Mouse (Mus musculus) midbrain, embryonic 10.5 days (tissue): ENCODE measurements at regions not wholly inside any gene's neighbourhood (a gene's known extent, or its start where the extent isn't known, plus 50 kb on each side); places are given as distances from the start of the nearest gene placed in this dataset.

Experiments used
- DNase-seq: peaks from one replicate; pipeline ENCODE4 v3.0.0-alpha.2; 2017; ENCODE audit warnings: low spot score
- H3K27ac ChIP-seq: fragments of 300-500 bp; sonication (generic); replicated peaks from 2 replicates; pipeline ENCODE4 v1.5.1; 2016; ENCODE audit warnings: mild to moderate bottlenecking
- H3K27me3 ChIP-seq: fragments of 300-500 bp; sonication (generic); 2 replicates; pipeline ENCODE4 v1.6.1; 2016; ENCODE audit warnings: low read depth, mild to moderate bottlenecking; ENCODE audit not compliant: poor library complexity, severe bottlenecking
- H3K36me3 ChIP-seq: fragments of 300-500 bp; sonication (generic); 2 replicates; pipeline ENCODE4 v1.6.1; 2016; ENCODE audit warnings: mild to moderate bottlenecking, moderate library complexity
- H3K4me1 ChIP-seq: fragments of 300-500 bp; sonication (generic); 2 replicates; pipeline ENCODE4 v1.6.1; 2016
- H3K4me3 ChIP-seq: fragments of 300-500 bp; sonication (generic); 2 replicates; pipeline ENCODE4 v1.5.1; 2016; ENCODE audit warnings: mild to moderate bottlenecking, moderate library complexity
- H3K9me3 ChIP-seq: fragments of 300-500 bp; sonication (generic); replicated peaks from 2 replicates; pipeline ENCODE4 v1.6.1; 2016; ENCODE audit warnings: mild to moderate bottlenecking
- WGBS: fragments of 180-500 bp; shearing (Covaris S2); methylation state at CpG from one replicate; pipeline ENCODE4 v1.1.7; 2016; 5-methylcytosine and 5-hydroxymethylcytosine counted together

DNA sequence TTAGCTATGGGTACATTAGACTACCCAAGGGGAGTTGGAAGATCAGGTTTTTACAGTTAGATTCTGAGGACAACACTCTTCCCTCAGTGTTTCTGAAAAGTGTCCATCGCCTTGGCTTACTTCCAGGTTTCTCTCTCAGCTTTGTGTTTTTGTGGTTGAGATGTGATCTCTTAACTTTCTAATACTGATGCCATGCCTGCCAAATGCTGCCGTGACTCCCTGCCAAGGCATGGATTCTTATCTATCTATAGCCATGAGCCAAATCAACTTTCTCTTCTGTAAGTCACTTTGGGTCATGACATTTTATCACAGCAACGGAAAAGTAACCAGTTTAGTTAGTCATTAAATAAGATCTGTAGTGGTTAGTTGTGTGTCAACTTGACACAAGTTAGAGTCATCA lies 213.2 kb upstream of the 1810046K07Rik start:
- no peak for DNase-seq
- no peak overlapping the region for H3K4me3 ChIP-seq
- no peaks in the 10 kb centered on the region for H3K4me1 ChIP-seq
- H3K9me3 ChIP-seq: no peaks in the 10 kb centered on the region
- no peaks in the 10 kb centered on the region for H3K36me3 ChIP-seq
- no peak overlapping the region for H3K27ac ChIP-seq
- no peaks in the 10 kb centered on the region for H3K27me3 ChIP-seq
- 91% methylated on average over 3 of the region's 3 CpGs for WGBS

DNA sequence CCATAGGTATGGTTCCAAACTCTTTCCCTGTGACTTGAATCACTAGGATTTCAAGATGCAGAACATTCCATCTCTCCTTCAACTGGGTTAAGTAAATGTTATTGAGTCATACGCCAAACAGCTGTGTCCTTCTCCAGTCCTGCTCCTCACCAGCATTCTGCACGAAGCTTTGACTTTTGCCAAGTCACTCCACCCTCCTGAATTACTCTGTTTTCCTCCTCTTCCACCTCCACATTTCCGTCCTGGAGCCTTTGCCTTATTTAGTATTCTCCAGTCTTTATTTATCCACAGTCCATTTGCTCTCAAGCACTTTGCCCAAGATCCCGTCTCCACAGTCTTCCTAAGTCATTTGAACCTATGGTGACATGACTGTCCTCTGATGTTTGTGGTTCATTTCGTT lies 193.1 kb upstream of the Arhgap20 start:
- Histone ChIP-seq H3K27ac (no peak overlapping the region), H3K4me3 (no peak overlapping the region), H3K9me3 (no peaks in the 10 kb centered on the region), H3K27me3 (no peaks in the 10 kb centered on the region), H3K4me1 (no peaks in the 10 kb centered on the region), H3K36me3 (no peaks in the 10 kb centered on the region)
- no peak for DNase-seq
- WGBS: 86% methylated on average over 5 of the region's 5 CpGs

DNA sequence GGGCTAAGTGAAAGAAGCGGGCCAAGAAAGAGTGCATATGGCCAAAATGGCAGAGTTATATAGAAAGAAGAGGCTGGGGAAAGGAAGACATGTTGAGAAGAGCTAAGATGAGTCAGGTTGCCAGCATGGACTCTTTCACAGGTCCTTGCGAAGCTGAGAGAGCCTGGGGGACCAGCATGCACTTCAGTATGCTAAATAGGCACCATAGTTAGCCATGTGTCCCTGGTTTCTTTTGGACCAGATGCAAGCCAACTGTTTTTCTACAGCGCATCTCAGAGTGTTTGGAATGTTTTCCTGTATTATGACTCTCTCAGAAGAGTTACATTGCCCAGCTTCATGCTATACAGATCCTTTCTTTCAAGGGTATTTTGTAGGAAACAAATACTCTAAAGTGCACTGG lies 183.5 kb upstream of the Arhgap20 start:
- no peaks in the 10 kb centered on the region for H3K36me3 ChIP-seq
- H3K4me3 ChIP-seq: no peak overlapping the region
- H3K27ac ChIP-seq: no peak overlapping the region
- H3K27me3 ChIP-seq: no peaks in the 10 kb centered on the region
- H3K9me3 ChIP-seq: no peaks in the 10 kb centered on the region
- DNase-seq: no peak
- 90% methylated on average over 3 of the region's 3 CpGs for WGBS
- H3K4me1 ChIP-seq: no peaks in the 10 kb centered on the region

DNA sequence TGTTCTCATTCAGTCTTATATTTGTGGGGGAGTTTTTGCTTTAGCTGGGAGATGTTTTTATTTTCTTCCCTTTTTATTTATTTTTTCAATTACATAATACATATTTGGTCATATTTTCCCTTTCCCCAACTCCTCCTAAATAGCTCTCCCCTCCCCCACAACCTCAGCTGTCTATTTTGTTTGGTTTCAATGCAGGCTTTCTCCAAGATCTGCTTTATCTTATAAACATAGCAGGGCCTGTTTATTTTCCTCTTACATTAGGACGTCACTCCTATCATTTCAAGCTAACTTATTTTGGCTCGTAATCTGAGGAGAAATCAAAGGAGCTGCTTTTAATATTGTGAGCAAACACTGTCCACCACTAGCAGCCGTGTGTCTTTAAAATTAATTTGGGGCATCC lies 171.4 kb upstream of the Arhgap20 start:
- no peak for DNase-seq
- no peaks in the 10 kb centered on the region for H3K9me3 ChIP-seq
- no peak overlapping the region for H3K27ac ChIP-seq
- H3K4me1 ChIP-seq: no peaks in the 10 kb centered on the region
- H3K27me3 ChIP-seq: no peaks in the 10 kb centered on the region
- H3K36me3 ChIP-seq: no peaks in the 10 kb centered on the region
- no peak overlapping the region for H3K4me3 ChIP-seq
- 79% methylated on average over 3 of the region's 3 CpGs for WGBS

DNA sequence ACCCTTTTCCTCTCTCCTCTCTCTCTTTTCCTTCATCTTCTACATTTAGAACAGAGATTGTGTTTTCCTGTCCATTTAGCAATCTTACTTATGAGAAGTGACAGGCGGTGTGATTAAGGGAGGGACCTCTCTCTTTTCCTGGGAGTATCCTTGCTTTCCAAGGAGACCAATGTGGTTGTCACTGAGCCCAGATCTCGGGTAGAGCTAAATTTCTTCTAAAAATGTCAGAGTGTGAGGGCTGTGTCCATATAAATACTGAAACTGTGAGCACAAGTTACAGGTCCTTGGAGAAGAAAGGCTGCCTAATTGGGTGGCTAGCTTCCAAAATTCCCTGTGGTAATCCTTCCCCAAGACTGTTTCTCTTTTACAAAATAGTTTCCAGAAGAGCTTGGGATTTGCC lies 166.4 kb upstream of the Arhgap20 start:
- DNase-seq: no peak
- Histone ChIP-seq H3K4me3 (no peak overlapping the region), H3K9me3 (no peaks in the 10 kb centered on the region), H3K36me3 (no peaks in the 10 kb centered on the region), H3K27me3 (no peaks in the 10 kb centered on the region), H3K4me1 (no peaks in the 10 kb centered on the region), H3K27ac (no peak overlapping the region)
- WGBS: 74% methylated on average over 2 of the region's 2 CpGs

DNA sequence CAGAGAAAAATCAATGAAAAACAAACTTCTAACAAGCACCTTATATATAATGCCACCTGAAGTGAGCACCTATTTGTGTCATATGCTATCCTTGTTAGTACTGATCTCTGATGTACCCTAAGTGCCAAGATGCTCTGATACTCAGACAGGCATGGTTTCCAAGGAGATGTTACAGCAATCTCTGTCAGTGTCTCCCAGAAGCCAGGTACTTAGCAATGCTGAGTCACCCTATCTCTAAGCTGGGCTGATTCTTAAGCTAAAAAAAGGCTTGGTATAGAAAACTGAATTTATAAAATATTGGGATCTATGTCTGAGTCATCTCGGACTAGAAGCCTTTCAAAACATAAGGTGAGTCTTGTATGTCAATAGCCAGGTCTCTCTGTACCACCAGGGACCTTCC lies 157.0 kb upstream of the Arhgap20 start:
- Histone ChIP-seq H3K27me3 (no peaks in the 10 kb centered on the region), H3K27ac (no peak overlapping the region), H3K4me3 (no peak overlapping the region), H3K4me1 (no peaks in the 10 kb centered on the region), H3K9me3 (no peaks in the 10 kb centered on the region), H3K36me3 (no peaks in the 10 kb centered on the region)
- no peak for DNase-seq
- WGBS: 60% methylated on average over 1 of the region's 1 CpGs

DNA sequence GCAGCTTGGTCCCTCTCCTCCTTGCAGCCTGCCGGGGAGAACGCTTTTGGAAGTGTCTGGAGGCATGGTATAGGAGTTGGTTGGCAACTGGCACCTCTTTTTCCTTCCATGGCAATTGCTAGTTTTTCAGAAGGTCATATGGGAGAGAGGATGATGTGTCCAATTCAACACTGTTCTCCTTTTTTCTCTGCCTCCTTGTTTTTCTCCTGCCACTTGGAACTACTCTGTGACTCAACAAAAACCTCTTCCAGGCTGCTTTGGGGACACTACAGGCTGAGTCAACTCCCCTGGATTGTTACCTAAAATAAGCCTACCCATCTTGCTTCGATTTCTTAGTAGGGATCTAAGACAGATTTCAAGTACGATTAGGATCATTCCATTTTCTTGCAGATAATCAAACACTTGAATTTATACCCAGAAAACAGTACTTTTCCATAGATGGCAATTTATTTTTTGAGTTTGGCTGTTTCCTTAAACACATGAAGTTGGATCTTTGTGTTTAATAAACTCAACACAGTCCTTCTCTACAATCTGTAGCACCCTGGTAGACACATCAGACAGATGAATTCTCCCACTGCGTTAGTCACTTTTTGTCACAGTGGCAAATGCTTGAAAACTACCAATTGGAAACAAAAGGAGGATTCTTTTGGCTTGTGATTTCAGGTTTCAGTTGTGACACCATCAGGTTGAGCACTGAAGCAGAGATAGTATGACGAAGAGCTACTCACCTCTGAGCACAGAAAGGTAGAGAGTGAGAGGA lies 156.3 kb upstream of the Arhgap20 start:
- Histone ChIP-seq H3K4me1 (no peaks in the 10 kb centered on the region), H3K27ac (no peak overlapping the region), H3K9me3 (no peaks in the 10 kb centered on the region), H3K36me3 (no peaks in the 10 kb centered on the region), H3K27me3 (no peaks in the 10 kb centered on the region), H3K4me3 (no peak overlapping the region)
- 91% methylated on average over 6 of the region's 6 CpGs for WGBS
- DNase-seq: no peak

DNA sequence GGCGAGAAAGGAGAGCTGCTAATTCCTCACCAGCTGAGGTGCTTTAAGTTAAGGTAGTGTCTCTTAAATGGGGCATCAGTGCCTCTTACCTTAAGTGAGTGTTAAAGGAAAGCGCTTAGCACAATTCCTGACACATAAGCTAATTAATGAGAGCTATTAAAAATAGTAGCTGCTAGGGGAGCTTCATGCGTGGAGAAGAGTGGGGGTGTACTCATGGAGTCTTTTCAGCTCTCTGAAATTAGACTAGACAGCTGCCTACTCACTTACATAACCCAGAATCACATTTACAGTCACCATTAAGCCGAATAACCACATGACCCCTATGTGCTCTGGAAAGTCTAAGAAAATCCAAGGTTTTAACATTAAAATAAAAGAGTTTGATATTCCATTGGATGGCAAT lies 139.0 kb upstream of the Arhgap20 start:
- Histone ChIP-seq H3K4me3 (no peak overlapping the region), H3K4me1 (no peaks in the 10 kb centered on the region), H3K36me3 (no peaks in the 10 kb centered on the region), H3K27me3 (no peaks in the 10 kb centered on the region), H3K9me3 (no peaks in the 10 kb centered on the region), H3K27ac (no peak overlapping the region)
- DNase-seq: no peak
- 88% methylated on average over 4 of the region's 4 CpGs for WGBS

DNA sequence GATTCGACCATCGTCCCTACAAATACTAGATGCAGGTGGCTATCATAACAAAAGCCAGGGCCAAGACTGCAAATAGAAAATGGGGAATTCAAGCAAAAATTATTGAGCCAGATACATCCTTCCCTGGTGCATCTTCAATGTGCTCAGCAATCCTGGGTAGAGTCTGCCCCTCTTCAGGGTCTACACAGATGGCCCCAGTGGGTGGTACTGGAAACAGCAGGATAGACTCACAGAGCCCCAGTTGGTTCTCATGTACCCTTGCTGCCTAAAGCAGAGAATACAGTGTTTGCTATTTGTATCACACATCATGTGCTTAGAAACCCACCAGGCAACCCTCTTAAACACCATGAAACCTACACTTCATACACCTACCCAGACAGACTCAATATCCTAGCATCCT lies 129.0 kb upstream of the Arhgap20 start:
- Histone ChIP-seq H3K27me3 (no peaks in the 10 kb centered on the region), H3K4me1 (no peaks in the 10 kb centered on the region), H3K27ac (no peak overlapping the region), H3K4me3 (no peak overlapping the region), H3K9me3 (no peaks in the 10 kb centered on the region), H3K36me3 (no peaks in the 10 kb centered on the region)
- WGBS: 95% methylated on average over 2 of the region's 2 CpGs
- DNase-seq: no peak

DNA sequence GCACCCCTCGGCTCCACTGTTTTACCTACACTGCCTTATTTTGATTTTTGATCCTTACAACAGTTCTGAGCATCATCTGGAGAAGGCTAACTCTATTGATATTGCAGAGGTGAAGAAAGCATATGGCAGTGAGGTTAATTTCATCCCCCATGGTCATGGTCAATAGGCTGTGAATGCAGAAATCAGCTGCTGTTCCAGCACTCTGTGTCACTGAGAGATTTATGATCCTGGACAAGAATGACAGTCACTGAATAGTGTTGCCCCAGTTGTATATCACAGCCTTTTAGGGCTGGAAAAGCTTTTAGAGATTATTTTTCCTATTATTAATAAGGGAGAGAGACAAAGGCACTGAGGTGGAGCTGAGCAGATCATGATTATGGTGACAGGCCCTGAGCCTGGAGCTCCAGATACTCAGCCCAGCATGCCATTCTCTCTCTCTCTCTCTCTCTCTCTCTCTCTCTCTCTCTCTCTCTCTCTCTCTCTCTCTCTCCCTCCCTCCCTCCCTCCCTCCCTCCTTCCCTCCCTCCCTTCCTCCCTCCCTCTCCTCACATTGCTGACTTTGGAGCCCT lies 128.5 kb upstream of the Arhgap20 start:
- H3K27ac ChIP-seq: no peak overlapping the region
- 90% methylated on average over 1 of the region's 1 CpGs for WGBS
- no peaks in the 10 kb centered on the region for H3K36me3 ChIP-seq

DNA sequence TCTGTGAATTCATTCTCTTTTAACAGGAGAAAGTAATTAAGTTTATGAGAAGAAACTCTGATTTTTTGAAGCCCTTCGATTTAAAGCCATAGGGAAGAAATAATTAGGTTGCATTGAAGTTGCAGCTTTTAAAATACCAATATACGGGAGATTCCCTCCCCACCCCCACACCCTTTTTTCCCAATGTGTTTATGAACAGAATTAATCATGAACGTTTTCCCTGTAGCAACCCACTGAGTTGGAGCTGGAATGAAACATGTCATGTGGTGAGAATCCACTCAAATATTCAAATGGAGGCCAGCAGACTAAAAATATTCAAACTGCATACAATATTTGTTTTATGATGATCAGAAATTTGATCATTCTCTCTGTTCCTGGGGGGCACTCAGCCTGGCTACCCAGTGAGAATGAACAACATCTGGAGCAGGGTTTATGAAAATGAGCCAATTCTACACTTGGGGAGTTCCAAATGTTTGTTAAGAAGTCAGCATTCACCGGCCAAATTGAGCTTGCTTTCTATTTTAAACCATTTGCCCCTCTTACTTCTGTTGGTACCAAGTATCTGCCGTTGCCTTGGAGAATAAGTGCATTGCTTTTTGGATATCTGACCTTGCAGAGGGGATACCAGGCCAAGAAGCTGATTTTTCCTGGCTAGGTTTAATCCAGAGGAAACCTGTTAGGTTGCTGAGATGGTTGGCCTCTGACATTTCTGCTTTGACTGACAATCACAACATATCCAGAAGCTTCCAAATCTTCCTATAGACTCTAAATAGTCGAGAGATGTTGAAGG lies 127.8 kb upstream of the Arhgap20 start:
- Histone ChIP-seq H3K4me3 (no peak overlapping the region), H3K27me3 (no peaks in the 10 kb centered on the region), H3K36me3 (no peaks in the 10 kb centered on the region), H3K27ac (no peak overlapping the region), H3K4me1 (no peaks in the 10 kb centered on the region), H3K9me3 (no peaks in the 10 kb centered on the region)
- DNase-seq: no peak
- 69% methylated on average over 6 of the region's 6 CpGs for WGBS

More for the DNA sequence above, 128.5 kb upstream of the Arhgap20 start:
- no peaks in the 10 kb centered on the region for H3K27me3 ChIP-seq
- DNase-seq: no peak
- no peaks in the 10 kb centered on the region for H3K4me1 ChIP-seq
- no peak overlapping the region for H3K4me3 ChIP-seq
- H3K9me3 ChIP-seq: no peaks in the 10 kb centered on the region

DNA sequence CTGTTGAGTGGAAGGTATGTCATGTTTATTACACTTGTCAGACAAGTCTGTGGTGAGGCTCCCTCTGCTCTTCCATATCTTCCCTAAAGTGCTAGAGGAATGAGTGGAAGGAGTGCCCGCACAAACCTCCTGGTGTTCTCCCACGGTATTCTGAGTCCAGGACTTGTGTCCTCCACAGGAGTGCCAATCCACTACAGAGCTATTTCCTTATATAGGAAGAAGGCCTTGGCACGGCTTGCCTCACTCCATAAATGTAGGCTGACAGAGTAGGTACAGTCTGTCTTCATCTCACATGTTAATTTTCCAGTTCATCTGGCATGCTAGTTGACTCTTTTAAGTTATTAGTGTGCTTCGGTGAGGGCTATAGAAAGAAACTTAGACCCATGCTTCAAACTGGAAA lies 123.4 kb upstream of the Arhgap20 start:
- H3K4me1 ChIP-seq: no peaks in the 10 kb centered on the region
- no peak overlapping the region for H3K27ac ChIP-seq
- WGBS: 83% methylated on average over 4 of the region's 4 CpGs
- no peaks in the 10 kb centered on the region for H3K36me3 ChIP-seq
- DNase-seq: no peak
- no peaks in the 10 kb centered on the region for H3K9me3 ChIP-seq
- no peaks in the 10 kb centered on the region for H3K27me3 ChIP-seq
- no peak overlapping the region for H3K4me3 ChIP-seq

DNA sequence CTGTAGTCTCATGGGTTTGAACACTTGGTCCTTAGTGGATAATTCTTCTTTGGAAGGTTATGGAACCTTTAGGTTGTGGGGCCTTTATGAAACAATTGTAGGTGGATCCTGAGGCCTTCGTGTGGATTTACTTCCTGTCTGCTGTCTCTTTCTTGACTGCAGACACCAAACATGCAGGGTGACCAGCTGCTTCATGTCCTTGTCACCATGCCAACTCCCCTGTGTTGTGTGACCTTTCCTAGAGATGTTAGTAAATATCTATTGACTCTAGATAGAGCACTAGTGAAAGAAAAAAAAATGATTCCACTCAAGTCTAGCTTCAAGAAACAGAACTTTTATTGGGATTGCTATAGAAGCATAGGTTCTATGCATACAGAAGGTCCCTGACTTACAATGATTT lies 119.7 kb upstream of the Arhgap20 start:
- no peak for DNase-seq
- 94% methylated on average over 1 of the region's 1 CpGs for WGBS
- H3K36me3 ChIP-seq: no peaks in the 10 kb centered on the region

More for the DNA sequence above, 119.7 kb upstream of the Arhgap20 start:
- Histone ChIP-seq H3K27ac (no peak overlapping the region), H3K27me3 (no peaks in the 10 kb centered on the region), H3K4me3 (no peak overlapping the region), H3K4me1 (no peaks in the 10 kb centered on the region), H3K9me3 (no peaks in the 10 kb centered on the region)
